Mouse (Mus musculus) forelimb bud, embryonic 11.5 days (tissue): Measurements from ENCODE around the gene Eya3.
"Not testable (repeated sequence)": the region's sequence is repeated elsewhere in the genome, so short reads cannot be mapped to it uniquely, and the experiment has no call there.

Experiments used
- DNase-seq: peaks from one replicate; pipeline ENCODE4 v3.0.0-alpha.2; 2012; ENCODE audit warnings: low read depth, low spot score

Eya3 gene

DNA sequence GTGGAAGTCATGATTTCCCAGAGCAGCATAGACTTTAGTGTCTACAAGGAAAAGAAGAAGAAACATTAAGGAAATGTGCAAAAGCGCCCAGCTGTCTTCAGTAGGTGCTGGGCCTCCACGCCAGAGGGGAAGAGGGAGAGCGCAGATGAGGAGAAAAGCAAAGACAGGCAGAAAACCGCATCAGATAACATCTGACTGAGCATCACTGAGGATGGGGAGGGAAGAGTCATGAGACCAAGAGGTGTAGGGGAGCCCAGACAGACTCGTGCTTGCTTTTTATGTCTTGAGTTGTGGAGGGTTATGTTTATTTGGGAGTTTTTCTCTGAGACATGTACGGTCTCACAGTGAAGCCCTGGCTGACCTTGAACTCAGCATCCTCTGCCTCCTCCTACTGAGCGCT, 102.7 kb downstream of the Eya3 start:
- DNase-seq = no peak

DNA sequence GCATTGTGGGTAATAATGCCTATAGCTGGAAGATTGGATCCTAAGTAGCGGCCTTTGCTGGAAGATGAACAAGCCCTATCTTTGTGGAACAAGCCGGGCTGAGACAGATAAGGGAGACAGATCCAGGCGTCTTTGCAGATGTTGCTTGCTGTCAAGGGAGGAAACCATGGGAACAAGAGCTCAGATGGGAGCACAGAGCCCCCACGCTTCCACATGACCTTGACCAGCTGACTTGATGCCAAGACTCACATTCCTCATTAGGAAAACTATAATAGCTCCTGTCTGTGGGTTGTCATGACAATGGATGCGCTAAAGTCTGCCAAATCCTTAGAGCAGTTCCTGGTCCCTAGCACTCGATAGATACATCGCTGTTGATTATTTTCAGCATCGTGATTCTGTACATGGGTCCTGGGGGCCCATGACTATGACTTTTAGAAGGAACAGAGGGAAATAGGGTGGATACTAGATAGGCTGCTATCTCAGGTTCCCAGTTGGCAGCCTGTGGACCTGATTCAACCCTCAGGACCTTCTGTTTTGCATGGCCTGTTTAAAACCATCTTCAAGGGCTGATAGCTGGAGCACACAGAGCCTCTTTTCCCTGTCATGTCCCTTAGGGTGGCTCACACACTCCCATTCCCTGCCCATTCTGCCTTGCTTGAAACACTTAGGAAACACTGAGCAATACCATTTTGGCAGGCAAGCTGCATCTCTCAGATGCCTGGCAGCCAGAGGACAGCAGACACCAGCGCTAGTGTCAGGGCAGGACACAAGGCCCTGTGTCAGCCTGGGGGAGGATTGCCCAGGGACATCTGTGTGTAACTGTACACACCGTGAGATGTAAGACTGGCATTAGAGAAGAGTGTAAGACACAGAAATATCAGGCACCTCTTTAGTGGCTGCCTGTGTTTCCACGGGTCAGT, 105.5 kb downstream of the Eya3 start:
- DNase-seq = no peak

DNA sequence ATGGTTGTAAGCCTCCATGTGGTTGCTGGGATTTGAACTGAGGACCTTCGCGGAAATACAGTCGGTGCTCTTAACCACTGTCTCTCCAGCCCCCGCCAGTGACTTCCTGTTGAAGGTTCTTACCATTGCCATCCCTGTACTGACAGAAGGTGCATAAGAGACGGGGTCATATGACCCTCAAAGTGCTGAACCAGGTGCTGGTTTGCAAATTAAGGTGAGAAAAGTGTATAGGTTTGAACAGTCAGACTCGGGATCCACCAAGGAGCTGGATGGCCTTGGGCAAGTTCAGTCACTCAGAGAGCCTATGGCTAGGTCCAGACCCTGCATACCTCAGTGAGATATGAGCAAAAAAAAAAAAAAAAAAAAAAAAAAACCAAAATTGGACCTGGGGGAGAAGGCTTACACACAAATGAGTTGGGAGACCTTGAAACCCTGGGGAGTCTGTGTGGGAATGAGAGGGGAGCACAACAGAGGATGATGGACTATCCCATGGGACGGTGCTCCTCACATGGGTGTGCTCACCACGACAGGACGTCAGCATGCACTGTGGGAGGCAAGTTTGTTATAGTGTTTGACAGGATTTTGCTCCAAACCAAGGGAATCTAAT, 108.2 kb downstream of the Eya3 start:
- DNase-seq = no peak

DNA sequence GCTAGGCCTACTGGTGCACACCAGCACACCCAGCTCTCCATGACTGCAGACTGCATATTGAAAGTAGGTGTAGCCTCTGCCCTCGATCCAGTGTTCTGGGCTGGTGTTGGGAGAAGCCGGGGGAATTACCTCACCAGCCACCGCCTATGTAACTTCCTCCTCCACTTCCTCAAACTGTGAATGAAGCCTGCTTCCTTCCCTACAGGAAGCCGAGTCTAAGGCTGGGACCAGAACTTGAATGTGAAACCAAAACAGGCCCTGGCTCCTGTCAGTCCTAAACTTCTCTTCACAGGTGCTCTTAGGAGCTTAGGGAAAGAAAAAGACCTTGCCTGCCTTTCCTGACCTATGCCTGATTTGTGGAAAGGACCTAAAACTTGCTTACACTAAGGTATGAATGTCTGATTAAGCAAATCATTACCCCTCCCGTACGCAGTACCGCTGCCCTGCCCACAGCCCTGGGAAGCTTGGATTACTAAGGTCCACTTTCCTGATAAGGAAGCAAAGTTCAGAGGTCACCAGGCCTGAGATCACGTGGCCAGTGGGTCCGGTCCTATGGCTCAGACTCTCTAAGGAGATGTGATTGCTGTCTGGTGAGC, 109.0 kb downstream of the Eya3 start:
- DNase-seq = no peak

- DNase-seq = no peak
Observed at GRCm38 (mm10) chr4:132748778-132749177, 110.0 kb downstream of the Eya3 start.

- no peak for DNase-seq
Observed at GRCm38 (mm10) chr4:132749258-132749982, 110.6 kb downstream of the Eya3 start.

GRCm38 (mm10) chr4:132752992-132753391, 114.2 kb downstream of the Eya3 start:
- no peak for DNase-seq

DNA sequence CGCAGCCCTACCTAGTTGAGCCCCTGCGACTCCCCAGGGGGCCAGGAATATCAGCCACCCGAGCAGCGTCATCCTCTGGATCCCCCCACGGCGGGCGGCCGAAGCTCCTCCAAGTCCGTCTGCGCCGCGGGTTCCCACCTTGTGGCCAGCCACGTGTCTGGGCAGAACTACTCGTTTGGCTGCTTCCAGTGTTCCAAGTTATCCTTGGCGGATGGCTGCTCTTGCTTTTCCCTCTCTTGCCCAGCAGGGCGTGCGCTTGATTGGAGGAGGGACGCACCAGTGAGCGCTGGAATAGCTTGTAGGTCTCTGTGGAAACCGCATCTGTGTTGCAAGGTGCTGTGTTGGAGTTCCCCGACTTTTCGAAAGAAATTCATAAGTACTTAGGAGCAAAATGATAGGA, 118.2 kb downstream of the Eya3 start, which contains the start of gene Smpdl3b:
TSS of gene Smpdl3b (minus strand) at position 279 of the 400 bp plus-strand sequence.
- DNase-seq = peak; percentile 86

GRCm38 (mm10) chr4:132757633-132758351, 119.0 kb downstream of the Eya3 start:
- no peak for DNase-seq

GRCm38 (mm10) chr4:132760296-132760695, 121.5 kb downstream of the Eya3 start:
- no peak for DNase-seq

DNA sequence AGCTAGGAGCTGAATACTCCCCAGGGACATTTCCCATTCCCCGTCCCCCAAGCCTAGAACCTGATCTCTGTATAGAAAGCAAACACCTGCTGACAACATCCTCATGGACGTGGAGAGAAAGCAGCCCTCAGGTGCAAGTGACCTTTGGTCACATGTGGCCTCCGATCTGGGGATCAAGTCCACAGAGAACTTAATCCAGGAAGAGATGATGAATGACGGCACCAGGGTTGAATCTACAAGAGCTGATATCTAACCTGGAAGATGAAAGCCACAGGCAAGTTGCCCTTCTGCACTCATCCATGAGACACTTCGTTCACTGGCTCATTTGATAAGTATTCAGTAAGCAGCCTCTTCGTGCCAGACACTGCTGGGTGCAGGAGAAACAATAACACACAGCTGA, 123.8 kb downstream of the Eya3 start:
- no peak for DNase-seq

DNA sequence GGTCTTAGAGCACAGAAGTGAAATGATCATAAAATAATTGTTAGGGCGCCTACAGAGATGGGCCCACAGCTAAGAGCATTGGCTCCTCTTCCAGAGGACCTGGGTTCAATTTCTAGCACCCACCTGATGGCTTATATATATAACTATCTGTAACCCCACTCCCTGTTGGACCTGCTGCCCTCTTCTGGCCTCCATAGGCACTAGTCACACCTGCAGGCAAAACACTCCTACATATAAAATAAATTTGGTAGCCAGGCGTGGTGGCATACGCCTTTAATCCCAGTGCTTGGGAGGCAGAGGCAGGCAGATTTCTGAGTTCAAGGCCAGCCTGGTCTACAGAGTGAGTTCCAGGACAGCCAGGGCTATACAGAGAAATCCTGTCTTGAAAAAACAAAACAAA, 124.3 kb downstream of the Eya3 start:
- not testable (repeated sequence) for DNase-seq

- DNase-seq = peak; percentile 100
Observed at GRCm38 (mm10) chr4:132767914-132768876, 129.4 kb downstream of the Eya3 start, which contains the start of gene Rpa2. Rpa2 (plus strand) TSS chr4:132768332.

GRCm38 (mm10) chr4:132771776-132772175, 133.0 kb downstream of the Eya3 start:
- DNase-seq = no peak
